Mouse (Mus musculus): Measurements from ENCODE around the gene Lmx1b. TPM values are rescaled to one million over a fixed set of nuclear protein-coding genes. Genes with fewer than 3 reads are reported as not detected.

Gene Lmx1b
- polyA plus RNA-seq, 1 experiment from 2014 or later = not detected

GRCm38 (mm10) chr2:33646283-33646550 is 5.9 kb upstream of the Lmx1b start:
- H3K4me2 ChIP-seq (ENCODE audit: low read length) = no peak overlapping the region
- H3K4me3 ChIP-seq (replicated peaks; ENCODE audit: low read length) = no peak overlapping the region
- H3K9me3 ChIP-seq (ENCODE audit: control insufficient read depth, low read length) = no peaks in the 10 kb centered on the region
- WGBS = 4% methylated on average over 3 of the region's 3 CpGs
- ATAC-seq = no peak
- H3K27ac ChIP-seq (ENCODE audit: low read length) = no peak overlapping the region
- H3K9ac ChIP-seq (replicated peaks; ENCODE audit: low read depth, low read length) = no peak overlapping the region
- peaks cover 70% of the 10 kb centered on the region for H3K27me3 ChIP-seq (replicated peaks; ENCODE audit: control insufficient read depth, insufficient read depth, low read length)
- H3K4me1 ChIP-seq (replicated peaks; ENCODE audit: control insufficient read depth, insufficient read depth, low read length) = peaks cover 5% of the 10 kb centered on the region
- H3K36me3 ChIP-seq (ENCODE audit: control insufficient read depth, insufficient read depth) = no peaks in the 10 kb centered on the region

DNA sequence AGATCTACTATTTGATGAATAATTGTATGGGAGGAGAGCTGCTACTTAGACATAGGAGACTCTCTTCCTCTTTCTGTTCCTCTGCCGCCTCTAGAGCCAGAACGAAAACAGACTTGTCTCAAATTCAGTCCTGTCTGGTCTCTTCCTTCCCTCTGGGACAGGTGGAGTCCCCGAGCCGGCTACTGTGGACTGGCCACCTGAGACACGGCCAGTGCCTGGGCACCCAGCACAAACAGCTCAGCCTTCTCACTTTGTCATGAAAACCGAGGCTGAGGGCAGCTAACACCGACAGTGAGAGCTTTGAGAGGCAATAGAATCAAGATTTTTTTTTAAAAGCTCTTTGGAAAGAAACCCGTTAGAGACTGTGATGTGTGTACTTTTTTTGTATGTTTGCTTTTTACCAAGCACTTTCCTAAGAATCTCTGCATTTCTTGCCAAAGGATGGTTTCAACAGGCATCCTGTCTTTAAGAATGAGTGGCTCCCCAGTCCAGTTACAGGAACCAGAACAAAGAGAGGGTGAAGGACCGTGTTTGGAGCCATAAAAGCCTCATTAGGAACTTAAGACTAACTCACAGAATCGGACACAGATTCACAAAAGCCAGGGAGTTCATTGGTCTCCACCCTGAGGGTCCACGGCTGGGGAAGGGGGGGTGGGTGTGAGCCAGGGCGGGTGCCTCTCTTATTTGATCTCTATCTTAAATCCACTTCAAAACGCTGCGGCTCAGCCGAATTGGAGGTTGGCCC is 5.4 kb upstream of the Lmx1b start:
- no peak overlapping the region for H3K27ac ChIP-seq (ENCODE audit: low read length)
- ATAC-seq = no peak
- 6% methylated on average over 15 of the region's 15 CpGs for WGBS
- no peak overlapping the region for H3K4me2 ChIP-seq (ENCODE audit: low read length)
- H3K27me3 ChIP-seq (replicated peaks; ENCODE audit: control insufficient read depth, insufficient read depth, low read length) = peaks cover 75% of the 10 kb centered on the region
- H3K9me3 ChIP-seq (ENCODE audit: control insufficient read depth, low read length) = no peaks in the 10 kb centered on the region
- H3K4me3 ChIP-seq (replicated peaks; ENCODE audit: low read length) = no peak overlapping the region
- H3K9ac ChIP-seq (replicated peaks; ENCODE audit: low read depth, low read length) = no peak overlapping the region
- H3K36me3 ChIP-seq (ENCODE audit: control insufficient read depth, insufficient read depth) = no peaks in the 10 kb centered on the region
- H3K4me1 ChIP-seq (replicated peaks; ENCODE audit: control insufficient read depth, insufficient read depth, low read length) = peaks cover 9% of the 10 kb centered on the region

GRCm38 (mm10) chr2:33643721-33644713 is 3.7 kb upstream of the Lmx1b start:
- no peak overlapping the region for H3K4me2 ChIP-seq (ENCODE audit: low read length)
- 8% methylated on average over 50 of the region's 50 CpGs for WGBS
- no peak overlapping the region for H3K27ac ChIP-seq (ENCODE audit: low read length)
- peaks cover 90% of the 10 kb centered on the region for H3K27me3 ChIP-seq (replicated peaks; ENCODE audit: control insufficient read depth, insufficient read depth, low read length)
- H3K9me3 ChIP-seq (ENCODE audit: control insufficient read depth, low read length) = no peaks in the 10 kb centered on the region
- no peak overlapping the region for H3K4me3 ChIP-seq (replicated peaks; ENCODE audit: low read length)
- ATAC-seq = no peak
- H3K9ac ChIP-seq (replicated peaks; ENCODE audit: low read depth, low read length) = no peak overlapping the region
- H3K36me3 ChIP-seq (ENCODE audit: control insufficient read depth, insufficient read depth) = no peaks in the 10 kb centered on the region
- H3K4me1 ChIP-seq (replicated peaks; ENCODE audit: control insufficient read depth, insufficient read depth, low read length) = peaks cover 19% of the 10 kb centered on the region

- ATAC-seq = peak; percentile 65
- Histone ChIP-seq H3K4me3 (replicated peaks; ENCODE audit: low read length) (no peak overlapping the region), H3K36me3 (ENCODE audit: control insufficient read depth, insufficient read depth) (no peaks in the 10 kb centered on the region), H3K9ac (replicated peaks; ENCODE audit: low read depth, low read length) (no peak overlapping the region), H3K4me1 (replicated peaks; ENCODE audit: control insufficient read depth, insufficient read depth, low read length) (peaks cover 19% of the 10 kb centered on the region), H3K27ac (ENCODE audit: low read length) (no peak overlapping the region), H3K27me3 (replicated peaks; ENCODE audit: control insufficient read depth, insufficient read depth, low read length) (peaks cover 95% of the 10 kb centered on the region), H3K4me2 (ENCODE audit: low read length) (no peak overlapping the region), H3K9me3 (ENCODE audit: control insufficient read depth, low read length) (no peaks in the 10 kb centered on the region)
- WGBS = under 1% methylated on average over 42 of the region's 42 CpGs
These were observed 2.5 kb upstream of the Lmx1b start for GRCm38 (mm10) chr2:33642650-33643458.

DNA sequence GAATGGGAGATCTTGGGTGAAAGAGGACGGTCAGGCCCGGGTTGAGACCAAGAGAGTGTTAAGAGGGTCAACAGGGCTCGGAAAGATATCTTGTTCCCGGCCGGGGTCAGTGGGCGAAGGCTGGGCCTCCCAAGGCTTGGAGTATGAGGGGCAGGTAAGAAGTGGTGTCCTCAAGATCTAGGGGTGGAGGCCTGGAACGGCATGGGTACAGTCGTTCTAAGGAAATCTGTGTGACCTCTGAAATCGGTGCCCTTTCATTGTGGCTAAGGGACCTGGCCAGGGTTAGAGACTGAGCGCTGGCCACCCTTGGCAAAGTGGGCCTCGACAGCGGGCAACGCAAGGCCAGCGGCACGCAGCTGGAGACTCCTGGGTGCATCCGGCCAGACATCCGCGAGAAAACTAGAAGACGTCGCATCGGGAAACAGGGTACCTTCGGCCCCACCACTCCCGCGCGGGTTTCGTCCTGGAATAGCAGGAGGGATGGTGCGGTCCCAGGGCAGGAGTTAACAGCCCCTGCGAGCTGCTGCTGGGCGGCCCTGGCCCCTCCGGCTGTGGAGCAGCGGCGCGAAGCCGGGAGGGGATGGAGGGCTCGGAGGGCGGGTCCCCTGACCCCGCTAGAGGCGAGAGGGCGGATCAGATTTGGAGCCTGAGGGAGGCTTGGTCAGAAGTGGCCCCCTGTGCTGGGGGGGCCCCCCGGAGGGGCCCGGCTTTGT is 1.7 kb upstream of the Lmx1b start:
- Histone ChIP-seq H3K9me3 (ENCODE audit: control insufficient read depth, low read length) (no peaks in the 10 kb centered on the region), H3K27me3 (replicated peaks; ENCODE audit: control insufficient read depth, insufficient read depth, low read length) (peaks cover 95% of the 10 kb centered on the region), H3K4me2 (ENCODE audit: low read length) (no peak overlapping the region), H3K9ac (replicated peaks; ENCODE audit: low read depth, low read length) (no peak overlapping the region), H3K4me3 (replicated peaks; ENCODE audit: low read length) (no peak overlapping the region), H3K4me1 (replicated peaks; ENCODE audit: control insufficient read depth, insufficient read depth, low read length) (peaks cover 19% of the 10 kb centered on the region), H3K27ac (ENCODE audit: low read length) (no peak overlapping the region), H3K36me3 (ENCODE audit: control insufficient read depth, insufficient read depth) (no peaks in the 10 kb centered on the region)
- 1% methylated on average over 40 of the region's 41 CpGs for WGBS
- ATAC-seq = no peak

- Histone ChIP-seq H3K9me3 (ENCODE audit: control insufficient read depth, low read length) (no peaks in the 10 kb centered on the region), H3K27ac (ENCODE audit: low read length) (no peak overlapping the region), H3K4me3 (replicated peaks; ENCODE audit: low read length) (peak overlapping the region; percentile 31), H3K4me1 (replicated peaks; ENCODE audit: control insufficient read depth, insufficient read depth, low read length) (peaks cover 19% of the 10 kb centered on the region), H3K27me3 (replicated peaks; ENCODE audit: control insufficient read depth, insufficient read depth, low read length) (peaks cover 91% of the 10 kb centered on the region), H3K4me2 (ENCODE audit: low read length) (peak overlapping the region; percentile 39), H3K9ac (replicated peaks; ENCODE audit: low read depth, low read length) (no peak overlapping the region), H3K36me3 (ENCODE audit: control insufficient read depth, insufficient read depth) (no peaks in the 10 kb centered on the region)
- WGBS = 1% methylated on average over 49 of the region's 56 CpGs
- no peak for ATAC-seq
These were observed 907 bp upstream of the Lmx1b start for GRCm38 (mm10) chr2:33640978-33641858.

GRCm38 (mm10) chr2:33639301-33640170 is 775 bp downstream of the Lmx1b start:
- Histone ChIP-seq H3K9me3 (ENCODE audit: control insufficient read depth, low read length) (no peaks in the 10 kb centered on the region), H3K4me3 (replicated peaks; ENCODE audit: low read length) (peak overlapping the region; percentile 17; the same call in 1 of the 2 replicates), H3K27me3 (replicated peaks; ENCODE audit: control insufficient read depth, insufficient read depth, low read length) (peaks cover 87% of the 10 kb centered on the region), H3K4me1 (replicated peaks; ENCODE audit: control insufficient read depth, insufficient read depth, low read length) (peaks cover 19% of the 10 kb centered on the region), H3K27ac (ENCODE audit: low read length) (no peak overlapping the region), H3K9ac (replicated peaks; ENCODE audit: low read depth, low read length) (peak overlapping the region; percentile 29; the same call in 1 of the 2 replicates), H3K4me2 (ENCODE audit: low read length) (peak overlapping the region; percentile 32), H3K36me3 (ENCODE audit: control insufficient read depth, insufficient read depth) (no peaks in the 10 kb centered on the region)
- WGBS = under 1% methylated on average over 61 of the region's 71 CpGs
- peak; percentile 23; the same call in 1 of the 2 replicates for ATAC-seq
